Mouse (Mus musculus) brain, embryonic 14.5 days (tissue): ENCODE results near the gene Fam180a.

Source experiments
- CTCF ChIP-seq: fragments of 200-500 bp; IDR thresholded peaks from 2 replicates; pipeline ENCODE4 v1.5.1; 2012; ENCODE audit warnings: inconsistent platforms, mild to moderate bottlenecking, moderate library complexity, borderline replicate concordance; ENCODE audit not compliant: insufficient read depth, insufficient read length; ENCODE audit errors: extremely low read depth
- POLR2A ChIP-seq: fragments of 200-500 bp; IDR thresholded peaks from 2 replicates; pipeline ENCODE4 v1.6.1; 2012; ENCODE audit warnings: mild to moderate bottlenecking, inconsistent platforms, borderline replicate concordance; ENCODE audit not compliant: poor library complexity, insufficient read depth, insufficient read length, severe bottlenecking; ENCODE audit errors: extremely low read depth

DNA sequence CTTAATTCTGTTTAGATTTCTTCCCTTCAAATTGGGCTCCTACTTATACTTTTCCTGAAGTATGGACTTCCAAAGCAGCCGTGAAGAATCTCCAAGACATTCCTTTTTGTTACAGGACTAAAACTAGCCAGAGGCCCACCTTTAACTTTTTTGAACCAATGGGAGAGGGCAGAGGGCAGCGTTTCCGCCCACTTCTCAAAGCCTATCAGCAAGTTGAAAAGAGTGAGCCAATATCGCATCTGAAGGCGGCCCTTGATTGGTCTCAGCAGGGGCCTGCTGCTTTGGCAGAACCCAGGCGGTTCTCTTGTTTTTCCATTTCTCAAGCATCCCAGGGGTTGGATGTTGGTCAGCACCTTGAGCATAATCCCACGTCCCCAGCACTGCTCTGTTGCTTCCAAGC, 17.9 kb downstream of the Fam180a start, which contains the start of gene Slc13a4:
- TF ChIP-seq CTCF = no peak
- TF ChIP-seq POLR2A = no peak
